Mouse (Mus musculus) erythroblast, embryonic 14.5 days (primary cell): ENCODE results near the gene Psmc5.

Experiments
- GATA1 ChIP-seq: IDR thresholded peaks from 2 replicates; pipeline ENCODE4 v1.6.1; 2012; ENCODE audit warnings: low read length, inconsistent platforms, mixed read lengths
- TAL1 ChIP-seq: IDR thresholded peaks from 3 replicates; pipeline ENCODE4 v1.6.1; 2012; ENCODE audit warnings: low read length, inconsistent platforms, mixed read lengths

- TF ChIP-seq TAL1 (no peak), GATA1 (no peak)
These were observed 27.4 kb downstream of the Psmc5 start for GRCm38 (mm10) chr11:106283371-106283770.
